Mouse (Mus musculus): ENCODE data around the gene Camkk1. TPM values are rescaled to one million over a fixed set of nuclear protein-coding genes. Genes with fewer than 3 reads are reported as not detected.

Camkk1 gene
- total and polyA plus RNA-seq, 3 experiments = 5.8 to 6.6 TPM; not detected in 1

DNA sequence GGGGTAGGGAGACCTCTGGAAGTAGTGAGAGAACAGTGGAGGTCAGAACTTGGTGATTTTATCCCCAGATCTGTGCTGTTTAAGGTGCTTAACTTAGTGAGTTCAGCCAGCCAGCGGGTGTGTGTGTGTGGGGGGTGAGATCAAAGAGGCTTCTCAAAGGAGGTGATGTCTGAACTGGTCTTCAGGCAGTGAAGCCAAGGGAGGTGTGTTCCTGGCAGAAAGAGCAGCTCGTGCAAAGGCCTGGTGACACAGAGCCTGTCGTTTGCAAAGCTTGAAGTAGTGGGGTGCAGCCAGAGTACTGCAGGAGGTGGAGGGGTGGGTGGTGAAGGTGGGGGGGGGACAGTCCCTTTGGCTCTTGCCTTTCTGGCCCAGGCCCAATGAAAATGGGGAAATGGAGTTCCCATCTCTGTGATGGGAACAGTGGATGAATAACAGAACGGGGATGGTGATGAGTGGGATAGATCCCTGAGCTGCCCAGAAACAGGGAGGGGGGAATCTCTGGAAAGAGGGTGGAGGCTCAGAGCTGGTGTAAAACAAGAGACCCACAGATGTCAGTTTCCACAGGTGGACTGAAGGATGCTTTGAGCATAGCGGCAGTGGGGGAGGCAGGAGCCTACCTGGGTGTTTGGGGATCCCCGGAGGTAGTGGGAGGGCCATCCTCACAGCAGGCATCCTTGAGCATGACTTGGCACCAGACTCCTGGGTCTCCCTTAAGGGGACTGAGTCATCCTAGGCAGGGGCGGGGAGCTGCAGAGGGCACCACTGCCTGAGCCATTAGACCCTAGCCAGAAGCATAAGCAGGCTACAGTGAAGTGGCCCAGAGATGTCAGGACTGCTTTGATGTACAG is 2.4 kb downstream of the Camkk1 start:
- TF ChIP-seq NELFE (IDR thresholded peaks at IDR 0.05; ENCODE audit: low read depth, low read length) = no peak
- no peak for TF ChIP-seq ZNF384 (IDR thresholded peaks at IDR 0.05; ENCODE audit: low read depth, low read length)
- no peak for TF ChIP-seq MYB (IDR thresholded peaks at IDR 0.05; ENCODE audit: low read depth, low read length)
- TF ChIP-seq RAD21 (IDR thresholded peaks at IDR 0.05; ENCODE audit: low read depth, low read length) = no peak
- no peak for TF ChIP-seq GATA1 (IDR thresholded peaks at IDR 0.05; ENCODE audit: low read depth, low read length)
- no peak for TF ChIP-seq MEF2A (IDR thresholded peaks at IDR 0.05; ENCODE audit: extremely low read depth, insufficient replicate concordance, low read depth, low read length, poor library complexity, severe bottlenecking)
- TF ChIP-seq GABPA (IDR thresholded peaks at IDR 0.05; ENCODE audit: low read depth, low read length) = no peak
- TF ChIP-seq MYC (IDR thresholded peaks at IDR 0.05; ENCODE audit: low read depth, low read length) = no peak
- TF ChIP-seq ELF1 (IDR thresholded peaks at IDR 0.05; ENCODE audit: low read depth, low read length) = no peak
- TF ChIP-seq USF2 (IDR thresholded peaks at IDR 0.05; ENCODE audit: borderline replicate concordance in 1 of 2, insufficient read depth in 1 of 2, low read depth in 1 of 2, low read length in 2 of 2) = no peak
- no peak for TF ChIP-seq CHD1 (IDR thresholded peaks at IDR 0.05; ENCODE audit: low read depth, low read length)
- TF ChIP-seq RCOR1 (IDR thresholded peaks at IDR 0.05; ENCODE audit: low read depth, low read length) = no peak
- no peak for TF ChIP-seq ZMIZ1 (IDR thresholded peaks at IDR 0.05; ENCODE audit: low read depth, low read length)
- no peak for TF ChIP-seq ETS1 (IDR thresholded peaks at IDR 0.05; ENCODE audit: low read depth, low read length)
- no peak for TF ChIP-seq CTCF (IDR thresholded peaks at IDR 0.05 in 2 of 3, conservative IDR thresholded peaks at IDR 0.05 in 1 of 3; ENCODE audit: control insufficient read depth in 1 of 3, insufficient read depth in 1 of 3, low read depth in 2 of 3, low read length in 3 of 3, poor library complexity in 1 of 3, severe bottlenecking in 1 of 3)
- no peak for TF ChIP-seq KAT2A (conservative IDR thresholded peaks at IDR 0.05; ENCODE audit: low read depth, low read length)
- TF ChIP-seq EP300 (IDR thresholded peaks at IDR 0.05; ENCODE audit: low read depth in 1 of 2, low read length in 2 of 2) = no peak
- no peak for TF ChIP-seq MAX (IDR thresholded peaks at IDR 0.05; ENCODE audit: low read length)
- TF ChIP-seq SIN3A (IDR thresholded peaks at IDR 0.05; ENCODE audit: low read length) = no peak
- no peak for TF ChIP-seq SMC3 (IDR thresholded peaks at IDR 0.05; ENCODE audit: low read depth, low read length)
- H3K27me3 ChIP-seq (ENCODE audit: control insufficient read depth in 1 of 2, insufficient read depth in 2 of 2, low read length in 2 of 2) = no peaks in the 10 kb centered on the region
- H3K9ac ChIP-seq (ENCODE audit: control insufficient read depth, low read depth, low read length, poor library complexity, severe bottlenecking) = no peak overlapping the region
- peaks cover 4 to 20% of the 10 kb centered on the region in 2 experiments for H3K4me1 ChIP-seq (ENCODE audit: control insufficient read depth in 1 of 2, insufficient read depth in 2 of 2, low read length in 2 of 2)
- H3K9me3 ChIP-seq (replicated peaks; ENCODE audit: insufficient read depth, low read length) = no peaks in the 10 kb centered on the region
- peaks cover 0 to 6% of the 10 kb centered on the region in 2 experiments; a peak in 2 of 4 replicates for H3K36me3 ChIP-seq (ENCODE audit: control insufficient read depth in 1 of 2, insufficient read depth in 2 of 2, low read length in 2 of 2)
- DNase-seq (ENCODE audit: low read depth, low spot score) = no peak
- no peak overlapping the region for H3K27ac ChIP-seq (ENCODE audit: control insufficient read depth, low read depth, low read length)
- no peaks in the 10 kb centered on the region; the same call in 1 of the 2 replicates for H3K79me2 ChIP-seq (ENCODE audit: control insufficient read depth, insufficient read depth, low read length, poor library complexity)
- H3K4me3 ChIP-seq (ENCODE audit: control insufficient read depth in 1 of 2, insufficient read depth in 1 of 2, low read depth in 2 of 2, low read length in 2 of 2) = no peak overlapping the region
